Comparison of ENCODE assay signal across 8 mouse cellular contexts in the genomic region with DNA sequence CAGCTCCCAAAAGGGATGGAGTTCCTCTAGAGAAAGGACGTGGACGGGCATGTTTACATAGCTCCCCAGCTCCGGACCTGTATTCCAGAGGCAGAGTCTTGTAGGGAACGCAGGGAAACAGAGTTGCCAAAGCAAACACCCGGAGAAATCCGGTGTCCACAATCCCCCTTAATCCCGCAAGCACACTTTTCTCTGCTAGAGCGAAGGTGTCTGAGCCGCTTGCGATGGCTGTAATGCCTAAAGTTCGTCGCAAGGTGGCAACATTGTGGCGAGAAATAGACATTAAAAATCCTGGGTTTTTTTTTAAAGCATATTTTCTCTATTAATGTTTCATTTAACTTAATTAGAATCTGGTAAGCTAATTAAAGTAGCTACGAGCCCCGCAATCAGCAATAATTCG. TPM values are rescaled to one million over a fixed set of nuclear protein-coding genes. Genes with fewer than 3 reads are reported as not detected.
DNase-seq lines count a peak whose midpoint lies in the region; ATAC-seq and TF ChIP-seq lines count a peak whose summit lies in the region.

No protein-coding gene starts in this region.

- peak overlapping the region; percentile 62 for H3K4me2 ChIP-seq in embryonic facial prominence, embryonic 13.5 days
- H3K4me2 ChIP-seq in hindbrain, embryonic 14.5 days (replicated peaks): peak overlapping the region; percentile 29
- H3K4me2 ChIP-seq in liver, embryonic 12.5 days: peak overlapping the region; percentile 45
- H3K4me2 ChIP-seq in neural tube, embryonic 11.5 days (ENCODE audit: low read depth): peak overlapping the region; percentile 39

- TF ChIP-seq CTCF in left cerebral cortex, adult 2 months (IDR thresholded peaks at IDR 0.05): peak; percentile 92

- no peaks in the 10 kb centered on the region for H3K36me3 ChIP-seq in embryonic facial prominence, embryonic 13.5 days
- no peaks in the 10 kb centered on the region for H3K36me3 ChIP-seq in hindbrain, embryonic 14.5 days (replicated peaks; ENCODE audit: control insufficient read depth, insufficient read depth)
- no peaks in the 10 kb centered on the region for H3K36me3 ChIP-seq in liver, embryonic 12.5 days
- no peaks in the 10 kb centered on the region for H3K36me3 ChIP-seq in neural tube, embryonic 11.5 days (ENCODE audit: control insufficient read depth, insufficient read depth, low read length)

- H3K9me3 ChIP-seq in embryonic facial prominence, embryonic 13.5 days: no peaks in the 10 kb centered on the region
- no peaks in the 10 kb centered on the region for H3K9me3 ChIP-seq in hindbrain, embryonic 14.5 days (ENCODE audit: control insufficient read depth, low read length)
- no peaks in the 10 kb centered on the region for H3K9me3 ChIP-seq in liver, embryonic 12.5 days (replicated peaks)
- no peaks in the 10 kb centered on the region for H3K9me3 ChIP-seq in neural tube, embryonic 11.5 days (ENCODE audit: control insufficient read depth, low read length)

- peaks cover 69% of the 10 kb centered on the region for H3K4me1 ChIP-seq in embryonic facial prominence, embryonic 13.5 days
- peaks cover 44% of the 10 kb centered on the region for H3K4me1 ChIP-seq in hindbrain, embryonic 14.5 days (replicated peaks; ENCODE audit: control insufficient read depth, insufficient read depth, low read length)
- H3K4me1 ChIP-seq in liver, embryonic 12.5 days: peaks cover 24% of the 10 kb centered on the region
- H3K4me1 ChIP-seq in neural tube, embryonic 11.5 days (ENCODE audit: control insufficient read depth, insufficient read depth, low read length): peaks cover 14% of the 10 kb centered on the region

- DNase-seq in left cerebral cortex, adult 2 months (ENCODE audit: extremely low spot score in 1 of 2, low spot score in 2 of 2): peak; percentile 55 to 65
- no peak for DNase-seq in left cerebral cortex, adult 11 months (ENCODE audit: low spot score)
- DNase-seq in T-cell, adult 2 months (ENCODE audit: low spot score): peak; percentile 42
- DNase-seq in hindbrain, embryonic 14.5 days (ENCODE audit: low spot score): peak; percentile 85
- peak; percentile 71 for DNase-seq in neural tube, embryonic 11.5 days (ENCODE audit: low spot score)

- H3K9ac ChIP-seq in embryonic facial prominence, embryonic 13.5 days: 0 out of 2 replicates have a peak overlapping the region, but pooled peaks have one; percentile 32
- H3K9ac ChIP-seq in hindbrain, embryonic 14.5 days: no peak overlapping the region
- no peak overlapping the region for H3K9ac ChIP-seq in liver, embryonic 12.5 days
- no peak overlapping the region for H3K9ac ChIP-seq in neural tube, embryonic 11.5 days (ENCODE audit: low read length)

- WGBS in embryonic facial prominence, embryonic 13.5 days: under 1% methylated on average over 16 of the region's 16 CpGs
- WGBS in hindbrain, embryonic 14.5 days: under 1% methylated on average over 16 of the region's 16 CpGs
- 1% methylated on average over 16 of the region's 16 CpGs for WGBS in liver, embryonic 12.5 days (ENCODE audit: insufficient replicate concordance)
- WGBS in neural tube, embryonic 11.5 days: under 1% methylated on average over 16 of the region's 16 CpGs

- ATAC-seq in embryonic facial prominence, embryonic 13.5 days (ENCODE audit: insufficient number of reproducible peaks, insufficient read depth, low FRiP score, low TSS enrichment, low read depth): no peak
- no peak for ATAC-seq in hindbrain, embryonic 14.5 days (ENCODE audit: low FRiP score)
- ATAC-seq in liver, embryonic 12.5 days: no peak
- ATAC-seq in neural tube, embryonic 11.5 days (ENCODE audit: insufficient read depth, low FRiP score, low TSS enrichment): no peak
- no peak for ATAC-seq in granulocyte monocyte progenitor cell, adult 5-6 weeks (replicated peaks; ENCODE audit: poor library complexity, severe bottlenecking)

- H3K27me3 ChIP-seq in embryonic facial prominence, embryonic 13.5 days: peaks cover 75% of the 10 kb centered on the region
- peaks cover 69% of the 10 kb centered on the region for H3K27me3 ChIP-seq in hindbrain, embryonic 14.5 days (ENCODE audit: control insufficient read depth, insufficient read depth, low read length)
- H3K27me3 ChIP-seq in liver, embryonic 12.5 days (replicated peaks): peaks cover 98% of the 10 kb centered on the region
- peaks cover 76% of the 10 kb centered on the region for H3K27me3 ChIP-seq in neural tube, embryonic 11.5 days (ENCODE audit: control insufficient read depth, insufficient read depth, low read length)

- H3K27ac ChIP-seq in left cerebral cortex, adult 2 months: no peak overlapping the region
- no peak overlapping the region for H3K27ac ChIP-seq in embryonic facial prominence, embryonic 13.5 days
- no peak overlapping the region for H3K27ac ChIP-seq in hindbrain, embryonic 14.5 days
- no peak overlapping the region for H3K27ac ChIP-seq in liver, embryonic 12.5 days
- no peak overlapping the region for H3K27ac ChIP-seq in neural tube, embryonic 11.5 days (ENCODE audit: low read depth, low read length)

- intact Hi-C loops in left cerebral cortex, adult 2 months (cut with DNase I): loop anchor here (1.0 to 5.0 kb wide), 5 partner anchors 263 to 952 kb away; partner anchors contain the start of gene 2300009A05Rik

- H3K4me3 ChIP-seq in left cerebral cortex, adult 2 months: peak overlapping the region; percentile 30
- peak overlapping the region; percentile 37 for H3K4me3 ChIP-seq in embryonic facial prominence, embryonic 13.5 days
- H3K4me3 ChIP-seq in hindbrain, embryonic 14.5 days (replicated peaks; ENCODE audit: low read length): no peak overlapping the region; the same call in 1 of the 2 replicates
- H3K4me3 ChIP-seq in liver, embryonic 12.5 days: peak overlapping the region; percentile 9; the same call in 1 of the 2 replicates
- H3K4me3 ChIP-seq in neural tube, embryonic 11.5 days (ENCODE audit: low read depth, low read length): no peak overlapping the region

RNA-seq across cellular contexts. Expression of gene Skor1, which starts 13.0 kb away (rescaled TPM):
- total RNA-seq in left cerebral cortex, adult 2 months (2021): under 1 TPM; 0.28 to 0.29 TPM
- polyA plus RNA-seq in embryonic facial prominence, embryonic 13.5 days (2015; fragmentation: Nextera tagmentation; extraction: Ambion mirVana): 0.58 TPM in 1 of 2 replicates, not detected in the other
- 19.5 and 21.5 TPM in 2 replicates for polyA plus RNA-seq in hindbrain, embryonic 14.5 days (2014; fragmentation: Nextera tagmentation; extraction: Ambion mirVana)
- polyA plus RNA-seq in liver, embryonic 12.5 days (2016; fragmentation: Nextera tagmentation; extraction: Ambion mirVana): not detected in 2 replicates
- 7.6 and 7.7 TPM in 2 replicates for polyA plus RNA-seq in neural tube, embryonic 11.5 days (2014; fragmentation: Nextera tagmentation; extraction: Ambion mirVana)
- not detected in 2 replicates for total RNA-seq in granulocyte monocyte progenitor cell, adult 5-6 weeks (2014; fragmentation: Nextera tagmentation)
- not detected in 2 replicates for total RNA-seq in granulocyte monocyte progenitor cell, adult 5-6 weeks (2017)

Comparison
In these comparisons a context has a peak if more than half of its experiments do, and no peak if none do; other contexts are left out.
1. H3K4me3 ChIP-seq: peak in left cerebral cortex, adult 2 months (single experiment), embryonic facial prominence, embryonic 13.5 days (single experiment) and liver, embryonic 12.5 days (single experiment); none in hindbrain, embryonic 14.5 days (single experiment) and neural tube, embryonic 11.5 days (single experiment).
2. Peak in every context shown above with its lines, with median percentiles within 50 percentile points of each other: H3K4me2 ChIP-seq.